Mouse (Mus musculus) liver, adult 2 months (tissue): ENCODE measurements at regions not wholly inside any gene's neighbourhood (a gene's known extent, or its start where the extent isn't known, plus 50 kb on each side); places are given as distances from the start of the nearest gene placed in this dataset.

ENCODE experiments used
- CTCF ChIP-seq: fragments of 200-500 bp; IDR thresholded peaks from 2 replicates; pipeline ENCODE4 v1.5.1; 2011; ENCODE audit warnings: low read depth, low read length, control low read depth
- POLR2A ChIP-seq: fragments of 200-500 bp; IDR thresholded peaks from 2 replicates; pipeline ENCODE4 v1.6.1; 2011; ENCODE audit warnings: low read length, control low read depth; ENCODE audit not compliant: insufficient read depth; ENCODE audit errors: extremely low read depth

GRCm38 (mm10) chr1:136714987-136715386 is 90.3 kb downstream of the Zfp281 start:
- no peak for TF ChIP-seq CTCF
- TF ChIP-seq POLR2A, result no peak
